In genomic region chr7:71092301-71092700, GRCm38 (mm10) we compare ENCODE assay signal across 11 mouse cellular contexts.
A peak's percentile ranks its signal among the peaks of the same experiment; 100 is the strongest.
DNase-seq lines count a peak whose midpoint lies in the region; ATAC-seq and TF ChIP-seq lines count a peak whose summit lies in the region.
"Had no signal": no experiment of that assay in that cellular context is flagged by ENCODE, and none has a peak within 500 bp of the region (broad histone marks: within the 10 kb centered on the region; RNA-seq: fewer than 3 reads in every experiment).

No protein-coding gene starts in this region.

- intact Hi-C loops in heart, postnatal 25 days (cut with DNase I), result loop anchor here (2.0 to 10.0 kb wide), 8 partner anchors 55 to 772 kb away; no protein-coding TSS in a partner anchor

- ATAC-seq in liver, embryonic 13.5 days (ENCODE audit: low read depth), result no peak
- ATAC-seq in liver, embryonic 12.5 days, result no peak
- ATAC-seq in neural tube, embryonic 15.5 days (ENCODE audit: low FRiP score), result no peak
- ATAC-seq: intestine, embryonic 16.5 days had no signal

- no peak for TF ChIP-seq POLR2A in cerebellum, adult 2 months (IDR thresholded peaks at IDR 0.05; ENCODE audit: borderline replicate concordance, insufficient read depth, low read length)

- no peaks in the 10 kb centered on the region for H3K27me3 ChIP-seq in liver, embryonic 13.5 days
- no peaks in the 10 kb centered on the region for H3K27me3 ChIP-seq in liver, embryonic 12.5 days (replicated peaks)
- no peaks in the 10 kb centered on the region for H3K27me3 ChIP-seq in neural tube, embryonic 15.5 days (replicated peaks)
- H3K27me3 ChIP-seq in cerebellum, adult 2 months (ENCODE audit: control insufficient read depth, insufficient read depth, low read length), result no peaks in the 10 kb centered on the region

- H3K27ac ChIP-seq in liver, embryonic 13.5 days, result 0 out of 2 replicates have a peak overlapping the region, but pooled peaks have one; percentile 23
- H3K27ac ChIP-seq in liver, embryonic 12.5 days, result no peak overlapping the region
- H3K27ac ChIP-seq in neural tube, embryonic 15.5 days (replicated peaks), result no peak overlapping the region
- no peak overlapping the region for H3K27ac ChIP-seq in cerebellum, adult 2 months (ENCODE audit: insufficient read depth, low read length)
- H3K27ac ChIP-seq: liver, embryonic 14.5 days had no signal

- 57% methylated on average over 3 of the region's 3 CpGs for WGBS in liver, embryonic 13.5 days (ENCODE audit: insufficient replicate concordance)
- 51% methylated on average over 3 of the region's 3 CpGs for WGBS in liver, embryonic 12.5 days (ENCODE audit: insufficient replicate concordance)
- WGBS in neural tube, embryonic 15.5 days, result 78% methylated on average over 3 of the region's 3 CpGs
- WGBS in cerebellum, adult 2 months, result 42% methylated on average over 3 of the region's 3 CpGs

- TF ChIP-seq CTCF in cerebellum, adult 2 months (IDR thresholded peaks at IDR 0.05; ENCODE audit: borderline replicate concordance, insufficient read depth, low read depth, low read length), result no peak

- H3K4me1 ChIP-seq in liver, embryonic 13.5 days (replicated peaks), result peaks cover 34% of the 10 kb centered on the region
- peaks cover 30% of the 10 kb centered on the region for H3K4me1 ChIP-seq in liver, embryonic 12.5 days
- no peaks in the 10 kb centered on the region for H3K4me1 ChIP-seq in neural tube, embryonic 15.5 days
- no peaks in the 10 kb centered on the region for H3K4me1 ChIP-seq in cerebellum, adult 2 months (ENCODE audit: control insufficient read depth, insufficient read depth, low read length)

- H3K9me3 ChIP-seq in liver, embryonic 13.5 days (replicated peaks), result no peaks in the 10 kb centered on the region
- H3K9me3 ChIP-seq in liver, embryonic 12.5 days (replicated peaks), result no peaks in the 10 kb centered on the region
- H3K9me3 ChIP-seq in neural tube, embryonic 15.5 days (replicated peaks), result no peaks in the 10 kb centered on the region

- H3K36me3 ChIP-seq in liver, embryonic 13.5 days, result no peaks in the 10 kb centered on the region
- no peaks in the 10 kb centered on the region for H3K36me3 ChIP-seq in liver, embryonic 12.5 days
- H3K36me3 ChIP-seq in neural tube, embryonic 15.5 days, result no peaks in the 10 kb centered on the region

- H3K4me3 ChIP-seq in liver, embryonic 13.5 days (replicated peaks), result no peak overlapping the region
- H3K4me3 ChIP-seq in liver, embryonic 12.5 days, result no peak overlapping the region
- H3K4me3 ChIP-seq in neural tube, embryonic 15.5 days (replicated peaks), result no peak overlapping the region
- H3K4me3 ChIP-seq in cerebellum, adult 2 months (replicated peaks; ENCODE audit: insufficient read depth, low read depth, low read length), result no peak overlapping the region

- no peak overlapping the region for H3K4me2 ChIP-seq in liver, embryonic 13.5 days
- H3K4me2 ChIP-seq in liver, embryonic 12.5 days, result no peak overlapping the region
- no peak overlapping the region for H3K4me2 ChIP-seq in neural tube, embryonic 15.5 days

- H3K9ac ChIP-seq in liver, embryonic 13.5 days, result no peak overlapping the region
- H3K9ac ChIP-seq in liver, embryonic 12.5 days, result no peak overlapping the region
- H3K9ac ChIP-seq in neural tube, embryonic 15.5 days (replicated peaks), result no peak overlapping the region
- H3K9ac ChIP-seq: liver, embryonic 14.5 days had no signal

- no peak for DNase-seq in liver, embryonic 13.5 days
- peak; percentile 39 for DNase-seq in gastrocnemius, adult 18-20 months (ENCODE audit: low spot score)
- DNase-seq in heart, postnatal 25 days (ENCODE audit: low spot score), result peak; percentile 40
- peak; percentile 76 for DNase-seq in lung, postnatal 36 days
- no peak for DNase-seq in cerebellum, adult 2 months
- DNase-seq: right cerebral cortex, postnatal 4 days; thymus, postnatal 14 days had no signal

Comparison
In these comparisons a context has a peak if more than half of its experiments do, and no peak if none do; other contexts are left out.
1. DNase-seq: peak in gastrocnemius, adult 18-20 months (single experiment), heart, postnatal 25 days (single experiment) and lung, postnatal 36 days (single experiment); none in liver, embryonic 13.5 days (single experiment) and cerebellum, adult 2 months (0 of 2).